Mouse (Mus musculus): ENCODE measurements at regions not wholly inside any gene's neighbourhood (a gene's known extent, or its start where the extent isn't known, plus 50 kb on each side); places are given as distances from the start of the nearest gene placed in this dataset.
A peak's percentile ranks its signal among the peaks of the same experiment; 100 is the strongest.

DNA sequence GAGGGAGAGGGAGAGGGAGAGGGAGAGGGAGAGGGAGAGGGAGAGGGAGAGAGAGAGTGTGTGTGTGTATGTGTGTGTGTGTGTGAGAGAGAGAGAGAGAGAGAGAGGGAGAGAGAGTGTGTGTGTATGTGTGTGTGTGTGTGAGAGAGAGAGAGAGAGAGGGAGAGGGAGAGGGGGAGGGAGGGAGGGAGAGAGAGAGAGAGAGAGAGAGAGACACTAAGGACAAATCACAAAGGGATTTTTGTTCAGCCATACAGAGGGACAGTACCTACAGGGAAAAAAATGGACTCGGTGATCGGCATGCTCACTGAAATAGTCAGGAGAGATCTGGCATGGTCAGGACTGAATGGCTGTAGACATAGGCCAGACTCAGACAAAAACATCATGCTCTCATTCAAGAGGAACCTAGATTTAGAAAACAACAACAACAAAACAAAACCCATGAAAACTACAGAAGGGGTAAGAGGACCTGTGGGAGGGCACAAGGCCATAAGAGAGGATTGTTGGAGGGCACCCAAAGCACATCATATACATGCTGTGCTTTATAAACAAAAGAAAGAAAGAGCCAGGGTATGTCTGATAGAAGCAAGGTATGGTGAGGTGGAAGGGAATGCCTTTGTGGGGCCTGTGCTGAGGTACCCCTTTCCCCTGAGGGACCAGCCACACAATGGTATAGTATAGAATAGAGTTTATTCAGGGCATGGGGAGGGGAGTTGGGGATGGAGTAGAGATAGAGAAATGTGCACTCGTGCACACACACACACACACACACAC, 127.0 kb upstream of the Med14 start:
- no peak for DNase-seq

- no peak for DNase-seq
Observed at GRCm38 (mm10) chrX:12888010-12888707, 126.3 kb upstream of the Med14 start.

DNA sequence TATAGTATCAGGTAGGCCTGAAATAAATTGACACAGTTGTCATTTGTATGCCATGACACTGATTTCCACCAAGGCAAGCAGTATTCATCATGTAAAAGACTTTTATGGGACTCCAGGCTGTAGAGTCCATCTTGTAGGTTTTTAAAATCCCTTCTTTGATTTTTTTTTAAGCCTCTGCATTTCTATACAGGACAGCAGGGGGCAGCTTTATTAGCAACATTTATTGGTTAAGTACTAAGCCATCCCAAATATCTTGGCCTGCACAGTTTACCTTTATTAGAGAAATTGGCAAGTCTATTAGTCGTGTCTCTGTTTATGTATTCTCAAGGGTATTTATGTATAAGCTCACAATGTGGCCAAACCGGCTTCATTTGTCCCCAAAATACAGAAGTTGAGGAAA, 125.6 kb upstream of the Med14 start:
- no peak for DNase-seq

GRCm38 (mm10) chrX:12886160-12887048, 124.5 kb upstream of the Med14 start:
- no peak for DNase-seq

- no peak for DNase-seq
Observed at GRCm38 (mm10) chrX:12879233-12879632, 117.4 kb upstream of the Med14 start.

GRCm38 (mm10) chrX:12877506-12877905, 115.6 kb upstream of the Med14 start:
- DNase-seq, result no peak

DNA sequence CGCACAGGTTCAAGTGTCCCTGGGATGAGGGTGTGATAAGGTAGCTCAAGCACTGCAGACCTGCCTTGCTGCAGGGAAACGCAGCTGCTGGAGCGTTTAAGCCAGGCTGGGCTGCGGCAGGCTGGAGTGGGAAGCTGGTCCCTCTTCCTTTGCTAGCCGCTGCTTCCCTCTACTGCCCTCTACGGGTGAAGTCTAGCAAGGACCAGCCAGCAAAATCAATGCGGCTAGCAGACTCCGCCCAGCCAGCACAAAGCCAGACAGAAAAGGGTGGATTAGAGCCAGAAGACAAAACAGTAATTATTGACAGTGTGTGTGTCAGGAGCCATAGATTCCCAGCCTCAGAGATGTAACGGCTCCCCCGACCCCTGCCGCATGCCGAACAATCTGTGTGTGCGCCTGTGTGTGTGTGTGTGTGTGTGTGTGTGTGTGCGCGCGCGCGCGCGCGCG, 111.8 kb upstream of the Med14 start:
- DNase-seq, result peak; percentile 75

- no peak for DNase-seq
Observed at GRCm38 (mm10) chrX:12873230-12873629, 111.4 kb upstream of the Med14 start.

GRCm38 (mm10) chrX:12866885-12867498, 105.1 kb upstream of the Med14 start:
- DNase-seq, result no peak

- no peak for DNase-seq
Observed at GRCm38 (mm10) chrX:12866176-12866575, 104.3 kb upstream of the Med14 start.

GRCm38 (mm10) chrX:12860168-12860567, 98.3 kb upstream of the Med14 start:
- no peak for DNase-seq

DNA sequence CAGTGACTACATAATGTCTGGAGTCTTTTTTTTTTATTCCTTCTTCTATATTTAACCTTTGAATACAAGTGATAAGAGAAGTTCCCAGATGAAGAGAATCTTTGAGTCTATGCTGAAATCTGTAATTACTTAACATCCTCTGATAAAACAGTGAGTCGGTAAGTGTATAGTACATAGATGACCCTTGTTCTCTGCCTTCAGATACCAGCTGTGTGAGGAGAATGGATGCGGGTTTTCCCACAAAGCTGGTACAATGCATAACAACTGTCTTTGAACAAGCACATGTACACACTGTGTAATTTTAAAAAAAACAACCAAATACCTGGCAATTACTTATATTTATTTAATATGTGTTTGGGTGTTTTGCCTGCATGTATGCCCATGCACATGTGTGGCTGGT, 96.9 kb upstream of the Med14 start:
- DNase-seq, result no peak

GRCm38 (mm10) chrX:12857881-12858755, 96.2 kb upstream of the Med14 start:
- DNase-seq, result no peak

DNA sequence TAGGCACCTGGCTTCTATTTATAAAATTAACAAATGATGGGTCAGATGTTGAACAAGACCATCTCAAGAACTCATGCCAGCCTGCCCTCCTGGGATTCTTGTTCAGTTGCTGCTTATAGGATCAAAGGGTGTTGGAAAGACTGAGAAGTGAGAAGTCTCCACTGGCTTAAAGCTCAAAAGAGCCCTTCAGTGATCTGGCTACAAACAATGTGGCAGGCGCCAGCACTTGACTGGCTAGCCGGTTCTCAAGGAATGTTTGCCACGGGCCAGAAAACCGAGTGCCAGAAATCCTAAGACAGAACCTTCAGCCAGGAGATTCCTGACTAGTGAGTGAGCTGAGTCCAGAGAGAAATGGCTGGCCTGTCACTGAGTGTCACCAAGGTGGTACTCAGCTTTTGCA, 93.6 kb upstream of the Med14 start:
- no peak for DNase-seq

DNA sequence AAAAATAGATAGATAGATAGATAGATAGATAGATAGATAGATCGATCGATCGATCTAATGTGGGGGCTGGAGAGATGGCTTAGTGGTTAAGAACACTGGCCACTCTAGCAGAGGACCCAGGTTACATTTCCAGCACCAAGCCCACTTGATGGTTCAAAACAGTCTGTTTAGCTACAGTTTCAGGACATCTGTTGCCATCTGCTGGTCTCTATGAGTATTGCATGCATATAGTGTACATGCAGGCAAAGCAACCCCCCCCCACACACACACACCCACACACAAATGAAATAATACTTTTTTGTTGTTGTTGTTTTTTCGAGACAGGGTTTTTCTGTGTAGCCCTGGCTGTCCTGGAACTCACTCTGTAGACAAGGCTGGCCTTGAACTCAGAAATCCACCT, 89.8 kb upstream of the Med14 start:
- no peak for DNase-seq

DNA sequence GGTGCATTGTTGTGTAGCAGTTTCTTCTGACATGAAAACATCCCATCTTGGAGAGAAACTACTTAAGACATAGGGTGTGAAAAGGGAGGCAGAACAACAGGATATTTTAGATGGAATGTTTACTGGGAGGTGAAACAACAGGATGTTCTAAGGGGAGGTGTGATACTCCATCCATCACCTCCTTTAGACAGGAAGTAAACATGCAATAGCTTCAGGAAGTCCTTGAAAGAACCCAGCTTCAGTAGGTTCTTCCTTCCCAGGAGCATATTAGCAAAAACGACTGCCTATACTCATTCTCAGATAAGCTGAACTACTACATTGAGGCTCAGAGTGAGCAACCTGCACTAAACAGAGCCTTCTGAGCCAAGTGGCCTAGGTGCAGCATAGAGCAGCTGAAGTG, 82.6 kb upstream of the Med14 start:
- DNase-seq, result no peak

- no peak for DNase-seq
Observed at GRCm38 (mm10) chrX:12841021-12841325, 79.1 kb upstream of the Med14 start.

DNA sequence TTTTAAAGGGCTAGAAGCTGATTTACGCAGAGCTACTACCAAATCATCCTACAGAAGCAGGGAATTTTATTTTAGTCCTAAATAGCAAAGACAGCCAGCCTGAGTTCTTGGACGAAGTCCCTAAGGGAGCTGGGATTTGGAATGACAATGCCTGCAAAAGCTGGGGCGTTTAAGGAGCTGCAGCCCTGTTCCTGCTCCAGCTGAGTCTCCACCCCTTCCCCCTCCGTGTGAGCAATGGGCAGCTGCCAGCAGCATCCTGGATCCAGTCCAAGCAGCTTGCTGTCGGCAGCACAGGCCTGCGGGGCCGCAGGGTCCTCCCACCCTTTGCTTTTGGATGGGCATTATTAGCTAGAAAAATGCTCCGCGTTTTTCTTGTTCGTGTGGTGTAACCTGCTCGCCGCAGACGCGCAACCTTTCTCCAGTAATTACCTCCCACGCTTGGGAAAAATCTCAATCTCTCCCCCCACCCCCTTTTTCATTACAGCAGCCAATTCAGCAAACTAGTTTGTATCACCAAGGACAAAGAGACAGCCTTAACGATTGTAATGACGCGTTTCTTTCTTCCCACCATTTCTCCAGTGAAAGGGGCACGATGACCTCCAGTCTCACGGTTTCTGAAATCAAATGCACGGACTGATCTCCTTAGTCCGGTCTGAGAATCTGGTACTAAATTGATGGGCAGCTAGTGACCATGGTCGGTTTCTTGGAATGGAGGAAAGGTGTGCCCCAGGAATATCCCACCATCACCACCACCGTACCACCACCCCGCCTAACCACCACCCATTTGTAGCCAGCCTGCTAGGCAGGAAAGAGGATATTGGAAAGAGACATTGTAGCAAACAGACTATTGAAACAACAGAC, 78.5 kb upstream of the Med14 start:
- DNase-seq, result peak; percentile 82

- no peak for DNase-seq
Observed at GRCm38 (mm10) chrX:12839406-12840159, 77.7 kb upstream of the Med14 start.

- no peak for DNase-seq
Observed at GRCm38 (mm10) chrX:12837821-12838220, 75.9 kb upstream of the Med14 start.

Measured in right cerebral cortex, postnatal 14 days (tissue).